Mouse (Mus musculus) layer of hippocampus, adult 2 months (tissue): ENCODE data around the gene Nkx2-5. TPM values are rescaled to one million over a fixed set of nuclear protein-coding genes. Genes with fewer than 3 reads are reported as not detected.

Experiments used
- DNase-seq, 2 experiments: peaks; one replicate each; pipeline ENCODE4 v3.0.0; 2022; ENCODE audit warnings: low spot score in 2 of 2
- H3K27ac ChIP-seq: fragments of 200-600 bp; 2 replicates; pipeline ENCODE4 v1.8.1; 2022
- H3K4me3 ChIP-seq: fragments of 200-600 bp; 2 replicates; pipeline ENCODE4 v1.8.1; 2022; ENCODE audit warnings: mild to moderate bottlenecking
- CTCF ChIP-seq: fragments of 200-600 bp; conservative IDR thresholded peaks from 2 replicates; pipeline ENCODE4 v1.8.1; 2022; ENCODE audit warnings: antibody characterized with exemption, mild to moderate bottlenecking, moderate library complexity
- total RNA-seq, 2 experiments: library from RNA; stranded (reverse); gene quantifications; 2 replicates each; pipeline ENCODE4 v1.2.3; 2021

Nkx2-5 gene
- total RNA-seq, 2 experiments from 2014 or later = not detected

- Histone ChIP-seq H3K27ac (no peak overlapping the region), H3K4me3 (no peak overlapping the region)
- no peak for TF ChIP-seq CTCF
- DNase-seq = no peak
These were observed 6.5 kb downstream of the Nkx2-5 start for GRCm38 (mm10) chr17:26838191-26838910.

DNA sequence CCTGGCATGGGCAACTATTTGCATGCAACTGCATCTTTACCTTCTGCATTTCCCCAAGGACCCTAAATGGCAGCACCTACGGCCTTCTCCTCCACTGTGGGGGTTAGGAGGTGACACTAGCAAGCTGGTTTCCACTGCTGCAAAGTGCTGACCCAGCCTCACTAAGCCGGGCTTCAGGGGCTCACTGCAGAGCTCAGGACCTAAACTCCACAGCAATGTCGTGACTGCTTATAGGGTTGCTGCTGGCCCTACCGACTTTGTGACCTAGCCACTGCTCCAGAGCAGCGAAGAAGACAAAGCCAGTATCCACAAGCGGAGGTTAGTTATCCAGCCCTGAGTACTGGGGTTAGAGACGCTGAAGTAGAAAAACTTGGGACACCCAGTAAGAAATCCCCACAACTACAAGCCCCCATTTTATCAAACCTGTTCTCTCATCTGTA lies 7.2 kb downstream of the Nkx2-5 start:
- no peak overlapping the region for H3K4me3 ChIP-seq
- TF ChIP-seq CTCF = no peak
- DNase-seq = no peak
- no peak overlapping the region for H3K27ac ChIP-seq

DNA sequence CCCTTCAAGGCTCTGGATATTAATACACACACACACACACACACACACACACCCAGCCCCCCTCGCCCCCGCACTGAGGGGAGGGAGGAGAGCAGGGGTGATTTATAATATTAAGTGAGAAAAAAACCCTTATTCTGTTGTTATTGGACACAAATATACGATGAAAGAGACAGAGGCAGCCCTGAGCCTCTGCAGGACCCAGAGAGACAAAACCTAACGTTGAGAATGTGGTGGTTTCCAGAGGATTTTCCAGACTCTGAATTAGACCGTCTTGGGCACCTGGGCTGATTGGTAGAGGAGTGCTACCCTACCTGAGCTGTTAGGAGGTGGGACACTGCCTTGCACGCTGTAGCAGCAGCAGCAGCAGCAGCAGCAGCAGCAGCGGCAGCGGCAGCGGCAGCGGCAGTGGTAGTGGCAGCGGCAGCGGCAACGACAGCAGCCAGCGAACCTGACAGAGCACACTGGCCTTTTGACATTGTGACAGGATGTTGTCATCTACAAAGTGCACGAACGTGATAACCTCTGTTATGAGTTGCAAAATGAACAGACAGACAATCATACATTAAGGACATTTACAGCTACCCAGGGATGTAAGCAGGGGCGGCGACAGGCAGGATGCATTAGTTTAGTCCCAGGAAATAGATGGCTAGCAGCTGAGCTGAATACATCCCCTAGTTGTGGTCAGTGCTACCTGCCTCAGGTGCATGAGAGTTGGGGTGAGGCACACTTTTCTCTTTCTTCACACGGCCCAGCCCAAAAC lies 7.8 kb downstream of the Nkx2-5 start:
- TF ChIP-seq CTCF = no peak
- Histone ChIP-seq H3K27ac (no peak overlapping the region), H3K4me3 (no peak overlapping the region)
- no peak for DNase-seq

DNA sequence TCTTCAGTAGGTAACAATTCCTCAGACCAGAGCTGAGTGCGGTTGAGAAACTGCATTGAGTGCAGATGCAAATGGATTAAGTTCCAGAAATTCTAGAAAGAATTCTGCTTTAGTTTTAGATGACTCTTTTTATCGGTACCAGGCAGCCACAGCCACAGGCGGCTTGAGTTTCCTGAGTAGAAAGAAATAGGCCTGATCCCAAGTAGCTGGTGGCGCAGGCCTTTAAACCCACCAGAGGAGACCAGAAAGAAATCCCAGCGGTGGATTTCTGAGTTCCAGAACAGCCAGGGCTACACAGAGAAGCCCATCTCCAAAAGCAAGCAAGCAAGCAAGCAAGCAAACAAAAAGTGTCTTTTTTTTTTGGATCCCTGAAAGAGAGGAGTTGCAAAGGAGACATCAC lies 8.4 kb downstream of the Nkx2-5 start:
- no peak for DNase-seq
- H3K4me3 ChIP-seq = no peak overlapping the region
- TF ChIP-seq CTCF = no peak
- no peak overlapping the region for H3K27ac ChIP-seq

GRCm38 (mm10) chr17:26835956-26836355 lies 8.9 kb downstream of the Nkx2-5 start:
- no peak for DNase-seq
- Histone ChIP-seq H3K4me3 (no peak overlapping the region), H3K27ac (no peak overlapping the region)
- TF ChIP-seq CTCF = no peak

DNA sequence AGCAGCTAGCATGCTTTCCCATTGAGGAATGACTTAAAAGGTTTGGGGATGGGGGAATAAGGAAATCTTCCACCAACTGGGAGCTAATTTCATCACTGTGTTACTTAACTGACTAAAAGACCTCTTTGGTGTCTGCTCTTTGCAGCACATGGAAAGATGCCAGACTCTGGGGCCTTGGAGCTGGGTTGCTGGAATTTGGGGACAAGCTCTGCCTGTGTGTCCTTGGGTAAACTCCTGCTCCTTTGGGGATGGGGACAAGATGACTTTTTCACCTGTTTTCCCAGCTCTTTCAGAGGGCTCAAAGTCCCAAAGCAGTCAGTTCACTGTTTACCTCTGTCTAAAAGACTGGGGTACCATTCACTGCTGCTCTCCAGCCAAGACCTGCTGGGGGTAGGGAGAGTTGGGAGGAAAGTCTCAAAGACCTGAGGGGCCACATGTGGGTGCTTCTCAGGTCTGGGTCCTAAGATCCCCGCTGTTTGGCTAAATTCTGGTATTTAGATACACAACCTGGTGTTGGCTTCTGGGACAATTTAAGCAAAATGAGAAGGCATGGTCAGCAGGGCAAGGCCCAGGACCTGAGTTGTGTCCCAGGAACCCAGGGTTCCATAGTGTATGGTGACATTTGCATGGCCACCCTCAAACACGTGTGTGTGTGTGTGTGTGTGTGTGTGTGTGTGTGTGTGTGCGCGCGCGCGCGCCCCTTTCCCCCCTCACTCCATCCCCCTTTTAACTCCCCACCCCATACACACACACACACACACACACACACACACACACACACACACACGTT lies 9.6 kb downstream of the Nkx2-5 start:
- H3K4me3 ChIP-seq = no peak overlapping the region
- DNase-seq = no peak
- no peak for TF ChIP-seq CTCF
- no peak overlapping the region for H3K27ac ChIP-seq

DNA sequence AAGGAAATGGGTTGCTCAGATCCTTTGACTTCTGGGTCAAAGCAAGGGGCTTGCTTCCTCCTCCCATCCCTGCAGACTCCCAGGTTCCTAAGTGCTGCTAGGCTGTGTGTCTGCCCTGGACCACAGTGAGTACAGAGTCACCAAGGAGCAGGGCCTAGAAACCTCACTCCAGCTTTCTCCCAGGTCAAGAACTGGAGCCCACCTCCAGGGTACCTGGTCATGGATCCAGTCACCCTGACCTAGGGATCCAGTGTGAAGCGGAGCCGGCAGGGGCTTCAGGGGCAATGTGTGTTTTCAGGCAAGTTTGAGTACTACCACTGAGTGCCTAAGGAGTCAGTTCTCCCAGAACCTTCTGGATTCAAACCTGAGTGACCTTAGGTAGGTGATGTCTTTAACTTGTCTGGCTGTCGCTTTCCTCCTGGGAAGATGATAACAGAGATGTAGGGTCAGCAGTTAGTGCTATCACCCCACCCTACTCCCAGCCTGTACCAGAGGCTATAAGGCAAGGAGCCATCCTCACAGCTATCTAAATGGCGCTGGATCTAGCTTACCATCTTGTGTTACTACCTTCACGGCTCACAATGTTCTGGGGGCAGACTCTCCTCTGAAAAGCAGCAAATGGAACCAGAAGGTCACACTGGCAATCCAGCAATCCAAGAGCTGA lies 10.4 kb downstream of the Nkx2-5 start:
- no peak overlapping the region for H3K27ac ChIP-seq
- no peak for TF ChIP-seq CTCF
- DNase-seq = no peak
- no peak overlapping the region for H3K4me3 ChIP-seq

DNA sequence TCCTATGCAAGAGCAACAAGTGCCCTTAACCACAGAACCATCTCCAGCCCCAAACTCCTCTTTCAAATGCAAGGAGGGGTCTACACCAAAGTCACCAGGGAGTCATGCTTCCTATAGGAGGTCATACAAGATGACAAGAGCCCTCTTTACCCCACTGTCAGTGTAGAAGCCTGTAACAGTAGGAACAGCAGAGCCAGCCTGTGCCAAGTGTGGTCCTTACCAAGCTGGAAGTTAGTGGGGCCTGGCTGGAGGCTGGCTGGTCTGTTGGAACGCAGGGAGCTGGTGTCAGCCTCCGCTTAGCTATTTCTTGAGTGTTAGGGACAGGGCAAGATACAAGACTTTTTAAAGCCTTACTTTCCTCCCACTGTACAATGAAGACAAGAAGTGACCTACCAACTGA lies 11.0 kb downstream of the Nkx2-5 start:
- no peak for TF ChIP-seq CTCF
- no peak for DNase-seq
- H3K27ac ChIP-seq = no peak overlapping the region

DNA sequence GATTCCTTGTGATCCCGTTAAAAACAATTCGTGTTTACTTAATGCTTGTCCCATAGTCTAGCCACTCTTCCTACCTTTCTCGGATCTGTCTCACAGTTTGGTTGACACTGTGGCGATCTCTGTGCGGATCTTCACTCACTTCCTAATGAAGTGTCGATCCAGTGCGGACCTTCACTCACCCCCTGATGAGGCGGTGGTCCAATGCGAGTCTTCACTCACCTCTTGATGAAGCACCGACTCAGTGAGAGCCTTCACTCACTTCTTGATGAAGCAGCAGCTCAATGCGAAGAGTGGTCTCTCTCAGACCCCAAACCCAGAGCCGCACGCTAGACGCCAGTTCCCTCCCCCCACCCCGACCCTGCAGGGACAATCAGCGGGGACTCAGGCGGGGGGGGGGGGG lies 18.7 kb downstream of the Nkx2-5 start:
- no peak for DNase-seq
- Histone ChIP-seq H3K27ac (no peak overlapping the region), H3K4me3 (no peak overlapping the region)
- no peak for TF ChIP-seq CTCF

More for the DNA sequence above, 11.0 kb downstream of the Nkx2-5 start:
- H3K4me3 ChIP-seq = no peak overlapping the region

GRCm38 (mm10) chr17:26817776-26818175 lies 27.0 kb downstream of the Nkx2-5 start:
- H3K4me3 ChIP-seq = no peak overlapping the region
- TF ChIP-seq CTCF = no peak
- H3K27ac ChIP-seq = no peak overlapping the region
- DNase-seq = no peak

- no peak for DNase-seq
- H3K27ac ChIP-seq = no peak overlapping the region
- TF ChIP-seq CTCF = no peak
- H3K4me3 ChIP-seq = no peak overlapping the region
These were observed 28.0 kb downstream of the Nkx2-5 start for GRCm38 (mm10) chr17:26816810-26817209.

- no peak for TF ChIP-seq CTCF
- H3K27ac ChIP-seq = no peak overlapping the region
- H3K4me3 ChIP-seq = no peak overlapping the region
- no peak for DNase-seq
These were observed 31.3 kb downstream of the Nkx2-5 start for GRCm38 (mm10) chr17:26813497-26813896.

- Histone ChIP-seq H3K4me3 (no peak overlapping the region), H3K27ac (no peak overlapping the region)
- no peak for TF ChIP-seq CTCF
- no peak for DNase-seq
These were observed 32.2 kb downstream of the Nkx2-5 start for GRCm38 (mm10) chr17:26812607-26813006.
